Mouse (Mus musculus): ENCODE measurements around the gene Exoc3l2.

- TF ChIP-seq POLR2A (IDR thresholded peaks at IDR 0.05; ENCODE audit: low read depth, low read length) (no peak), CTCF (IDR thresholded peaks at IDR 0.05; ENCODE audit: borderline replicate concordance, insufficient read depth, low read length) (no peak)
Observed at GRCm38 (mm10) chr7:19525105-19525481, 62.0 kb downstream of the Exoc3l2 start.
